Comparison of ENCODE assay signal across 7 mouse cellular contexts in the genomic region with DNA sequence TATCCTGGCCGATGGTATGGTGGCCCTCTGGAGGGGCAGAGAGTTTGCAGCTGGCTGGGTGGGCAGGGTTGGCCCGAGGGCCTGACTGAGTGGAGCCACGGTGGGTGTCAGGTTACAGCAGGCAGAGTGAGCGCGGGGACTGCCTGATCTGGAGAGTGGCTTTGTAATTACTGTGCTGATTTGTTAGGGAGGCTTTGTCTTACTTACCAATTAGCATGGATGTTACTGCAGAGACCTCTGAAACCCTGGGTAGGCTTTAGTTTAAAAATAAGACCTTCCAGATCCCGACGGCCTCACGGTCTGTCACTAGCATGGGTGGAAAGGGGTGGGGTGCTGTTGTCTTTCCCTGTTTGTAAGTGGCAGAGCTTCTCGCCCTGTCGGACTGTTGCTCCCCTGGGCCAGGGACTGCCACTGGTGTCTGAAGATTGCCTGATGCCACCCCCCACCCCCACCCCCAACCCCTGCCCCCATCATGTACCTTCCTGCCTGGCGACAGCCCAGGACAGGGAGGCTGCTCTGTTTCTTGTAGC.
A peak's percentile ranks its signal among the peaks of the same experiment; 100 is the strongest.
DNase-seq lines count a peak whose midpoint lies in the region; ATAC-seq lines count a peak whose summit lies in the region.

No protein-coding gene starts in this region.

- intact Hi-C loops in heart, postnatal 14 days (cut with DNase I), result loop anchor here (2.0 kb wide), 3 partner anchors 97 to 185 kb away; partner anchors contain the start of gene Sertad2
- intact Hi-C loops in left cerebral cortex, postnatal 25 days (cut with DNase I), result loop anchor here (2.0 kb wide), 1 partner anchor 185 kb away; no protein-coding TSS in a partner anchor

- DNase-seq in R1 (ENCODE audit: low read depth, low spot score), result peak; percentile 64
- DNase-seq in heart, postnatal 14 days, result peak; percentile 39 to 66
- peak; percentile 53 for DNase-seq in liver
- DNase-seq in c-Kit-positive CD71-positive TER-119-positive erythroid progenitor cells, embryonic 14.5 days (ENCODE audit: low spot score), result no peak
- no peak for DNase-seq in left cerebral cortex, postnatal 25 days (ENCODE audit: low spot score in 2 of 2)

- H3K9me3 ChIP-seq in embryonic facial prominence, embryonic 15.5 days (replicated peaks), result no peaks in the 10 kb centered on the region
- H3K9me3 ChIP-seq in neural tube, embryonic 14.5 days (ENCODE audit: control insufficient read depth, low read length), result no peaks in the 10 kb centered on the region

- peak overlapping the region; percentile 40 for H3K4me2 ChIP-seq in embryonic facial prominence, embryonic 15.5 days (replicated peaks)
- H3K4me2 ChIP-seq in neural tube, embryonic 14.5 days (ENCODE audit: low read depth, low read length), result peak overlapping the region; percentile 19

- H3K27ac ChIP-seq in embryonic facial prominence, embryonic 15.5 days (replicated peaks), result peak overlapping the region; percentile 67
- peak overlapping the region; percentile 49 for H3K27ac ChIP-seq in neural tube, embryonic 14.5 days (ENCODE audit: low read depth, low read length)

- no peak overlapping the region for H3K4me3 ChIP-seq in embryonic facial prominence, embryonic 15.5 days (replicated peaks)
- no peak overlapping the region for H3K4me3 ChIP-seq in neural tube, embryonic 14.5 days (ENCODE audit: low read depth, low read length)

- WGBS in embryonic facial prominence, embryonic 15.5 days, result 4% methylated on average over 11 of the region's 11 CpGs
- 1% methylated on average over 11 of the region's 11 CpGs for WGBS in neural tube, embryonic 14.5 days

- H3K36me3 ChIP-seq in embryonic facial prominence, embryonic 15.5 days, result no peaks in the 10 kb centered on the region
- H3K36me3 ChIP-seq in neural tube, embryonic 14.5 days (ENCODE audit: control insufficient read depth, insufficient read depth, low read length), result no peaks in the 10 kb centered on the region

- no peaks in the 10 kb centered on the region for H3K27me3 ChIP-seq in embryonic facial prominence, embryonic 15.5 days
- no peaks in the 10 kb centered on the region for H3K27me3 ChIP-seq in neural tube, embryonic 14.5 days (ENCODE audit: control insufficient read depth, insufficient read depth, low read length)

- 0 out of 2 replicates have a peak overlapping the region, but pooled peaks have one; percentile 9 for H3K9ac ChIP-seq in embryonic facial prominence, embryonic 15.5 days
- peak overlapping the region; percentile 21; the same call in 1 of the 2 replicates for H3K9ac ChIP-seq in neural tube, embryonic 14.5 days (replicated peaks; ENCODE audit: low read depth, low read length)

- ATAC-seq in embryonic facial prominence, embryonic 15.5 days (ENCODE audit: insufficient number of reproducible peaks, low FRiP score, low TSS enrichment, low read depth), result peak; percentile 92
- peak; percentile 91 for ATAC-seq in neural tube, embryonic 14.5 days (ENCODE audit: low read depth)

- H3K4me1 ChIP-seq in embryonic facial prominence, embryonic 15.5 days, result peaks cover 58% of the 10 kb centered on the region
- peaks cover 14% of the 10 kb centered on the region; the same call in 1 of the 2 replicates for H3K4me1 ChIP-seq in neural tube, embryonic 14.5 days (ENCODE audit: control insufficient read depth, insufficient read depth, low read length)

Comparison
In these comparisons a context has a peak if more than half of its experiments do, and no peak if none do; other contexts are left out.
1. DNase-seq: peak in R1 (single experiment), heart, postnatal 14 days (2 of 2) and liver (single experiment); none in c-Kit-positive CD71-positive TER-119-positive erythroid progenitor cells, embryonic 14.5 days (single experiment) and left cerebral cortex, postnatal 25 days (0 of 2).